Mouse (Mus musculus) CH12.LX (cell line): ENCODE data around the gene Arhgap29. TPM values are rescaled to one million over a fixed set of nuclear protein-coding genes. Genes with fewer than 3 reads are reported as not detected.

Experiments used
- DNase-seq: peaks from one replicate; pipeline ENCODE4 v3.0.0-alpha.2; 2013; ENCODE audit errors: extremely low read depth
- H3K27ac ChIP-seq: 2 replicates; pipeline ENCODE4 v1.5.1; 2012; ENCODE audit warnings: low read depth, mild to moderate bottlenecking, control low read depth, moderate library complexity; ENCODE audit not compliant: insufficient read depth
- H3K27me3 ChIP-seq: replicated peaks from 2 replicates; pipeline ENCODE3; 2012; ENCODE audit warnings: inconsistent platforms
- H3K36me3 ChIP-seq, 2 experiments: replicated peaks in 1 of 2; 2 replicates each; pipeline versions ENCODE3 to v1.6.1; 2012; ENCODE audit warnings: inconsistent platforms in 1 of 2, low read length in 1 of 2, mild to moderate bottlenecking in 1 of 2, mixed read lengths in 1 of 2, moderate library complexity in 1 of 2; ENCODE audit not compliant: control insufficient read depth in 1 of 2, insufficient read depth in 1 of 2
- H3K4me1 ChIP-seq, 2 experiments: 2 replicates each; pipeline ENCODE4 v1.6.1; 2012; ENCODE audit warnings: inconsistent platforms in 1 of 2, moderate library complexity in 1 of 2; ENCODE audit not compliant: insufficient read depth in 2 of 2, control insufficient read depth in 1 of 2
- H3K4me2 ChIP-seq: 2 replicates; pipeline ENCODE4 v1.6.1; 2012; ENCODE audit warnings: low read depth, mild to moderate bottlenecking, control low read depth; ENCODE audit not compliant: poor library complexity, insufficient read depth, severe bottlenecking
- H3K4me3 ChIP-seq, 3 experiments: fragments of 150-350 bp in 1 of 3; sonication (generic) in 1 of 3; replicated peaks in 1 of 3; 2 replicates each; pipeline versions ENCODE3 to v1.5.1; 2011 to 2012; ENCODE audit warnings: low read depth in 2 of 3, low read length in 2 of 3, mild to moderate bottlenecking in 2 of 3, moderate library complexity in 2 of 3, control low read depth in 1 of 3, improper control_type of control experiment in 1 of 3, inconsistent platforms in 1 of 3, mixed read lengths in 1 of 3; ENCODE audit not compliant: poor library complexity in 1 of 3
- H3K79me2 ChIP-seq: replicated peaks from 2 replicates; pipeline ENCODE4 v1.6.1; 2012; ENCODE audit warnings: mild to moderate bottlenecking, moderate library complexity; ENCODE audit not compliant: control insufficient read depth, poor library complexity, insufficient read depth, severe bottlenecking; ENCODE audit errors: extremely low read depth
- H3K9ac ChIP-seq: 2 replicates; pipeline ENCODE4 v1.6.1; 2012; ENCODE audit warnings: low read depth, mild to moderate bottlenecking, control low read depth, moderate library complexity; ENCODE audit not compliant: insufficient read depth
- H3K9me3 ChIP-seq: replicated peaks from 2 replicates; pipeline ENCODE3; 2012; ENCODE audit warnings: low read length, inconsistent platforms, mixed read lengths
- BHLHE40 ChIP-seq: IDR thresholded peaks from 2 replicates; pipeline ENCODE4 v1.6.1; 2011; ENCODE audit warnings: mild to moderate bottlenecking, low read depth, low read length, improper control_type of control experiment
- CHD1 ChIP-seq: IDR thresholded peaks from 2 replicates; pipeline ENCODE4 v1.6.1; 2012; ENCODE audit warnings: low read depth, low read length, improper control_type of control experiment, inconsistent platforms
- CTCF ChIP-seq, 2 experiments: IDR thresholded peaks in 1 of 2; conservative IDR thresholded peaks in 1 of 2; 2 replicates each; pipeline ENCODE4 v1.5.1; 2011 to 2012; ENCODE audit warnings: low read depth in 2 of 2, low read length in 2 of 2, improper control_type of control experiment in 1 of 2, inconsistent platforms in 1 of 2, mild to moderate bottlenecking in 1 of 2, moderate library complexity in 1 of 2
- EP300 ChIP-seq: IDR thresholded peaks from 2 replicates; pipeline ENCODE4 v1.6.1; 2011; ENCODE audit warnings: low read length, improper control_type of control experiment
- ETS1 ChIP-seq: conservative IDR thresholded peaks from 2 replicates; pipeline ENCODE4 v1.6.1; 2012; ENCODE audit warnings: low read depth, mild to moderate bottlenecking, inconsistent platforms, low read length, improper control_type of control experiment, moderate library complexity
- JUN ChIP-seq: IDR thresholded peaks from 2 replicates; pipeline ENCODE4 v1.6.1; 2011; ENCODE audit warnings: low read depth, mild to moderate bottlenecking, low read length, improper control_type of control experiment, moderate library complexity; ENCODE audit not compliant: insufficient read depth
- JUND ChIP-seq: conservative IDR thresholded peaks from 2 replicates; pipeline ENCODE4 v1.6.1; 2011; ENCODE audit warnings: low read depth, low read length, improper control_type of control experiment
- KAT2A ChIP-seq: IDR thresholded peaks from 2 replicates; pipeline ENCODE4 v1.6.1; 2012; ENCODE audit warnings: low read length, improper control_type of control experiment, inconsistent platforms; ENCODE audit not compliant: insufficient replicate concordance
- MEF2A ChIP-seq: IDR thresholded peaks from 2 replicates; pipeline ENCODE4 v1.6.1; 2014; ENCODE audit warnings: low read depth, mild to moderate bottlenecking, inconsistent platforms, low read length, improper control_type of control experiment, borderline replicate concordance
- MXI1 ChIP-seq: IDR thresholded peaks from 2 replicates; pipeline ENCODE4 v1.6.1; 2011; ENCODE audit warnings: mild to moderate bottlenecking, low read depth, low read length, improper control_type of control experiment
- NRF1 ChIP-seq: IDR thresholded peaks from 2 replicates; pipeline ENCODE4 v1.6.1; 2014; ENCODE audit warnings: low read depth, mild to moderate bottlenecking, inconsistent platforms, low read length, improper control_type of control experiment, moderate library complexity
- PAX5 ChIP-seq: IDR thresholded peaks from 2 replicates; pipeline ENCODE4 v1.6.1; 2012; ENCODE audit warnings: low read length, inconsistent platforms, mixed read lengths
- POLR2A ChIP-seq: IDR thresholded peaks from 2 replicates; pipeline ENCODE4 v1.6.1; 2011; ENCODE audit warnings: low read depth, mild to moderate bottlenecking, improper control_type of control experiment, low read length
- POLR2AphosphoS2 ChIP-seq: IDR thresholded peaks from 2 replicates; pipeline ENCODE4 v1.6.1; 2011; ENCODE audit warnings: low read depth, low read length, improper control_type of control experiment
- RAD21 ChIP-seq: IDR thresholded peaks from 2 replicates; pipeline ENCODE4 v1.6.1; 2011; ENCODE audit warnings: low read depth, mild to moderate bottlenecking, low read length, improper control_type of control experiment, moderate library complexity
- RCOR1 ChIP-seq: conservative IDR thresholded peaks from 2 replicates; pipeline ENCODE4 v1.6.1; 2012; ENCODE audit warnings: low read depth, mild to moderate bottlenecking, inconsistent platforms, low read length, improper control_type of control experiment
- SIN3A ChIP-seq: IDR thresholded peaks from 2 replicates; pipeline ENCODE4 v1.6.1; 2012; ENCODE audit warnings: low read length, improper control_type of control experiment, inconsistent platforms
- SMC3 ChIP-seq: IDR thresholded peaks from 2 replicates; pipeline ENCODE4 v1.6.1; 2011; ENCODE audit warnings: low read depth, low read length, improper control_type of control experiment
- TBP ChIP-seq: conservative IDR thresholded peaks from 2 replicates; pipeline ENCODE4 v1.6.1; 2011; ENCODE audit warnings: low read depth, low read length, improper control_type of control experiment
- TCF12 ChIP-seq: IDR thresholded peaks from 2 replicates; pipeline ENCODE4 v1.6.1; 2014; ENCODE audit warnings: low read depth, mild to moderate bottlenecking, inconsistent platforms, low read length, improper control_type of control experiment
- UBTF ChIP-seq: IDR thresholded peaks from 2 replicates; pipeline ENCODE4 v1.6.1; 2012; ENCODE audit warnings: low read depth, mild to moderate bottlenecking, inconsistent platforms, low read length, improper control_type of control experiment, moderate library complexity
- USF1 ChIP-seq: IDR thresholded peaks from 2 replicates; pipeline ENCODE4 v1.6.1; 2014; ENCODE audit warnings: low read depth, mild to moderate bottlenecking, inconsistent platforms, low read length, improper control_type of control experiment
- ZC3H11A ChIP-seq: IDR thresholded peaks from 2 replicates; pipeline ENCODE4 v1.6.1; 2012; ENCODE audit warnings: low read depth, mild to moderate bottlenecking, inconsistent platforms, low read length, improper control_type of control experiment
- ZKSCAN1 ChIP-seq: IDR thresholded peaks from 2 replicates; pipeline ENCODE4 v1.6.1; 2012; ENCODE audit warnings: low read depth, inconsistent platforms, low read length, improper control_type of control experiment, borderline replicate concordance
- ZNF384 ChIP-seq: IDR thresholded peaks from 2 replicates; pipeline ENCODE4 v1.6.1; 2012; ENCODE audit warnings: low read depth, low read length, improper control_type of control experiment, inconsistent platforms
- dilution Hi-C: fragments of 300-500 bp; cut with MboI; formaldehyde crosslinking; loops from 2 replicates; pipeline ENCODE4 v1.14.3; 2020; ENCODE audit warnings: low sequenced_read_pairs; ENCODE audit not compliant: extremely low pct_unique_long_range_greater_than_20kb, extremely low pct_ligation_motif_present
- in situ Hi-C: fragments of 300-500 bp; cut with MboI; formaldehyde crosslinking; loops from 3 replicates; pipeline ENCODE4 v1.14.3; 2019; ENCODE audit warnings: low sequenced_read_pairs, low pct_ligation_motif_present, low pct_unique_long_range_greater_than_20kb, mixed read lengths
- polyA plus RNA-seq: library from polyadenylated mRNA; unstranded; fragments of >175 nt; gene quantifications from 2 replicates; pipeline ENCODE4 v1.2.1, GENCODE M21; 2012; ENCODE audit warnings: low read depth; ENCODE audit not compliant: insufficient read length
- total RNA-seq, 2 experiments: library from RNA; depleted of rRNA; stranded (reverse); fragments of 300-350 nt in 1 of 2; fragments of >200 nt in 1 of 2; gene quantifications; 2 replicates each; pipeline ENCODE4 v1.2.3; 2012 to 2014

The Arhgap29 gene
- total and polyA plus RNA-seq, 3 experiments, result 19.7 to 53.7 (median 37.0) TPM

DNA sequence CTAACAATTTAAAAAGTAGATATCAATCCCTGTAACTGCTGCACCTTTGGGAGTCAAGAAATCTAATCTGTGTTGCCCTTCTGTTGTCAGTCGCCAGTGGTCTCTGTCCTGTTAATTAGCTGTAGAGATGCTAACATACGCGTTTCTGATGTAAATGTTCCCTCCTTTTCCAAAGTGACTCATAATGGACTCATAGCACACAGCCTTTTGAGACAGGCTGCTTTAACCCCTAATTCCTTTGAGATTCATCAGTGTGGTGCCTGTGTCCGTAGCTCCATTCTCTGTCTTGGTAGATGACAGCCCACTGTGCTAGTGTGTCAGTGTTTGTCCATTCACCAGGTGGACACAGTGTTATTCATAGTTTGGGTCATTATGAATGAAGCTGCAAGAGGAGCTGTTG, 42.8 kb downstream of the Arhgap29 start:
- peaks cover 8 to 38% of the 10 kb centered on the region in 2 experiments for H3K36me3 ChIP-seq
- H3K9me3 ChIP-seq, result no peaks in the 10 kb centered on the region
- dilution Hi-C loops, result no loop called here
- no peaks in the 10 kb centered on the region for H3K27me3 ChIP-seq
- no peaks in the 10 kb centered on the region for H3K4me1 ChIP-seq
- no peak for TF ChIP-seq CTCF (conservative IDR thresholded peaks at IDR 0.05 in 1 of 2, IDR thresholded peaks at IDR 0.05 in 1 of 2; ENCODE audit: low read depth in 2 of 2, low read length in 2 of 2)
- no peak for TF ChIP-seq ZKSCAN1
- TF ChIP-seq SMC3, result no peak
- no peak for TF ChIP-seq MEF2A
- no peak for TF ChIP-seq EP300
- no peak for TF ChIP-seq ETS1
- TF ChIP-seq MXI1, result no peak
- no peak for TF ChIP-seq UBTF
- no peak for TF ChIP-seq TBP
- TF ChIP-seq BHLHE40, result no peak
- TF ChIP-seq POLR2AphosphoS2, result no peak
- no peak for TF ChIP-seq ZC3H11A
- no peak for TF ChIP-seq PAX5
- no peak for TF ChIP-seq JUN
- TF ChIP-seq RCOR1, result no peak
- TF ChIP-seq CHD1, result no peak
- TF ChIP-seq NRF1, result no peak
- no peak for TF ChIP-seq JUND
- no peak for TF ChIP-seq USF1
- no peak for TF ChIP-seq POLR2A
- H3K9ac ChIP-seq, result no peak overlapping the region
- H3K4me3 ChIP-seq, result no peak overlapping the region
- DNase-seq, result no peak
- no peak overlapping the region for H3K4me2 ChIP-seq
- H3K27ac ChIP-seq, result no peak overlapping the region
- no peaks in the 10 kb centered on the region for H3K79me2 ChIP-seq
- in situ Hi-C loops, result no loop called here

DNA sequence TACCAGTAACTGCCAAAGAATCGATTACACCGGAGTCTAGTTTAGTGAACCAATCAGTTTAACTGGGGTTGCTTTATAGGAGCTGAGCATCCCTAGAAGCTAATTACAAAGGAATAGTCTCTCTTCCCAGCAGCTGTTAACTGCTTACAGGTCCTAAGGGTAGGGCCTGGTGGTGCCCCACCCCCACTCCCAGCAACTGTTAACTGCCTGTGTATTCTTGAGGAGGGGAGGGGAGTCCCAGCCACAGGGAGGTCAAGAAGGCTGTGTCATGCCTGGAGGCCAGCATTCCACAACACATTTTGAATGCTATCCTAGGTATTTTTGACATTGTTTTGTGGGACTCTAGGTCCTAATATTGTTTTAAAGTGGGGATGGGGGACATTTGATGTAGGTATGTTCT, 47.6 kb downstream of the Arhgap29 start:
- H3K9me3 ChIP-seq, result no peaks in the 10 kb centered on the region
- H3K36me3 ChIP-seq, result peaks cover 7 to 34% of the 10 kb centered on the region in 2 experiments
- no peaks in the 10 kb centered on the region for H3K79me2 ChIP-seq
- H3K27me3 ChIP-seq, result no peaks in the 10 kb centered on the region
- H3K4me1 ChIP-seq, result no peaks in the 10 kb centered on the region
- H3K4me2 ChIP-seq, result no peak overlapping the region
- TF ChIP-seq CHD1 (no peak), PAX5 (no peak), UBTF (no peak), USF1 (no peak), SIN3A (no peak), BHLHE40 (no peak), ZNF384 (no peak), RAD21 (no peak), KAT2A (no peak), TCF12 (no peak)
- H3K27ac ChIP-seq, result no peak overlapping the region
- dilution Hi-C loops (no loop called here), in situ Hi-C loops (no loop called here)
- no peak overlapping the region for H3K9ac ChIP-seq
- no peak for DNase-seq
- no peak overlapping the region for H3K4me3 ChIP-seq
